Mouse (Mus musculus): ENCODE data around the gene Cdk6.

GRCm38 (mm10) chr5:3463758-3464157, 122.5 kb downstream of the Cdk6 start:
- TF ChIP-seq CTCF (IDR thresholded peaks at IDR 0.05; ENCODE audit: insufficient read depth, low read depth, low read length): no peak
- no peak for TF ChIP-seq POLR2A (IDR thresholded peaks at IDR 0.05; ENCODE audit: insufficient read depth, low read depth, low read length)

Measured in olfactory bulb, adult 2 months (tissue).